In the genomic region with DNA sequence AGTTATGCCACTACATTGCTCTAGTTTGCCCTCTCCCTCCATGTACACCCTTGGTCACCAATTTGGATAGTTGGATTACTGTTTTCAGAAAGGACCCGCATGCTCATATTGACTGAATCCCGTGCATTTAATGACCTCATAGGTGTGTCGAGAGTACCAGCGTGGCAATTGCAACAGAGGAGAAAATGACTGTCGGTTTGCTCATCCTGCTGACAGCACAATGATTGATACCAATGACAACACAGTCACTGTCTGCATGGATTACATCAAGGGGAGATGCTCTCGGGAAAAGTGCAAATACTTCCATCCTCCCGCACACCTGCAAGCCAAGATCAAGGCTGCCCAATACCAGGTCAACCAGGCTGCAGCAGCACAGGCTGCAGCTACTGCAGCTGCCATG, we compare ENCODE assay signal across 28 mouse cellular contexts.
"Had no signal": no experiment of that assay in that cellular context is flagged by ENCODE, and none has a peak within 500 bp of the region (broad histone marks: within the 10 kb centered on the region; RNA-seq: fewer than 3 reads in every experiment).

No protein-coding gene starts in this region.

- H3K4me3 ChIP-seq: limb, embryonic 10.5 days; limb, embryonic 12.5 days; limb, embryonic 13.5 days; limb, embryonic 15.5 days; liver, embryonic 12.5 days; liver, embryonic 13.5 days; liver, embryonic 15.5 days; lung, embryonic 15.5 days; megakaryocyte, embryonic 14.5 days; midbrain, embryonic 10.5 days; midbrain, embryonic 12.5 days; midbrain, embryonic 13.5 days; midbrain, embryonic 15.5 days; myocyte; neural tube, embryonic 12.5 days had no signal

- H3K27ac ChIP-seq: limb, embryonic 10.5 days; limb, embryonic 12.5 days; limb, embryonic 13.5 days; limb, embryonic 15.5 days; liver, embryonic 12.5 days; liver, embryonic 13.5 days; liver, embryonic 14.5 days; liver, embryonic 15.5 days; lung, embryonic 15.5 days; macrophage; midbrain, embryonic 10.5 days; midbrain, embryonic 12.5 days; midbrain, embryonic 13.5 days; midbrain, embryonic 15.5 days; neural tube, embryonic 12.5 days had no signal

- DNase-seq: left cerebral cortex, postnatal 4 days; liver; liver, embryonic 13.5 days; liver, postnatal 0 days; lung, adult 18-20 months; lung, adult 2 months; lung, embryonic 14.5 days; lung, postnatal 10 days; lung, postnatal 14 days; lung, postnatal 36 days; lung, postnatal 4 days; midbrain, embryonic 14.5 days had no signal
